Mouse (Mus musculus) inflammation-experienced regulatory T-cells, adult 6 months (primary cell): ENCODE measurements around the gene Tpra1. TPM values are rescaled to one million over a fixed set of nuclear protein-coding genes. Genes with fewer than 3 reads are reported as not detected.

Source experiments
- ATAC-seq: one replicate; pipeline ENCODE4 v1.8.0; 2017
- polyA plus RNA-seq, 3 experiments: library from polyadenylated mRNA; unstranded; fragments of 100-300 nt; shearing (Covaris generic); gene quantifications; one replicate each; pipeline ENCODE4 v1.2.1; 2017

Gene Tpra1
- polyA plus RNA-seq, 3 experiments from 2014 or later = 46.5 to 64.8 (median 52.8) TPM

GRCm38 (mm10) chr6:88960941-88961340 lies 58.9 kb downstream of the Tpra1 start:
- ATAC-seq = no peak

Other genes starting within 250 kb of the Tpra1 start
- 1 to 10 TPM in 2 of 3 experiments, not detected in 1; 1.2 to 2.3 TPM for gene Mgll, start 177.8 kb upstream of the Tpra1 start, polyA plus RNA-seq
- gene Abtb1, start 60.3 kb upstream of the Tpra1 start, polyA plus RNA-seq = 10 to 100 TPM; 39.2 to 72.4 (median 62.7) TPM
- gene Podxl2, start 27.2 kb upstream of the Tpra1 start, polyA plus RNA-seq = not detected
- 10 to 100 TPM; 18.8 to 61.4 (median 19.9) TPM for gene Mcm2, start 3.5 kb upstream of the Tpra1 start, polyA plus RNA-seq